Mouse (Mus musculus) embryonic facial prominence, embryonic 10.5 days (tissue): ENCODE measurements around the gene Kif1b. TPM values are rescaled to one million over a fixed set of nuclear protein-coding genes. Genes with fewer than 3 reads are reported as not detected.
A peak's percentile ranks its signal among the peaks of the same experiment; 100 is the strongest.

ENCODE experiments used
- DNase-seq: peaks from one replicate; pipeline ENCODE4 v3.0.0-alpha.2; 2017; ENCODE audit warnings: low spot score
- H3K27ac ChIP-seq: fragments of 300-500 bp; sonication (generic); replicated peaks from 2 replicates; pipeline ENCODE4 v1.5.1; 2016; ENCODE audit warnings: mild to moderate bottlenecking
- H3K27me3 ChIP-seq: fragments of 300-500 bp; sonication (generic); replicated peaks from 2 replicates; pipeline ENCODE4 v1.6.1; 2016; ENCODE audit warnings: low read depth, mild to moderate bottlenecking; ENCODE audit not compliant: poor library complexity, severe bottlenecking
- H3K36me3 ChIP-seq: fragments of 300-500 bp; sonication (generic); replicated peaks from 2 replicates; pipeline ENCODE4 v1.6.1; 2016; ENCODE audit warnings: mild to moderate bottlenecking, moderate library complexity
- H3K4me1 ChIP-seq: fragments of 300-500 bp; sonication (generic); 2 replicates; pipeline ENCODE4 v1.6.1; 2016
- H3K4me3 ChIP-seq: fragments of 300-500 bp; sonication (generic); 2 replicates; pipeline ENCODE4 v1.5.1; 2016; ENCODE audit warnings: mild to moderate bottlenecking, moderate library complexity
- H3K9me3 ChIP-seq: fragments of 300-500 bp; sonication (generic); 2 replicates; pipeline ENCODE4 v1.6.1; 2016; ENCODE audit warnings: mild to moderate bottlenecking
- WGBS: fragments of 180-500 bp; shearing (Covaris S2); methylation state at CpG from one replicate; pipeline ENCODE4 v1.1.7; 2016; 5-methylcytosine and 5-hydroxymethylcytosine counted together
- polyA plus RNA-seq: library from polyadenylated mRNA; unstranded; fragments of >200 nt; fragmentation: Nextera tagmentation; extraction: Ambion mirVana; gene quantifications from 2 replicates; pipeline ENCODE4 v1.2.1, GENCODE M21; 2016

The Kif1b gene
- polyA plus RNA-seq, 1 experiment from 2014 or later: 51.3 TPM

DNA sequence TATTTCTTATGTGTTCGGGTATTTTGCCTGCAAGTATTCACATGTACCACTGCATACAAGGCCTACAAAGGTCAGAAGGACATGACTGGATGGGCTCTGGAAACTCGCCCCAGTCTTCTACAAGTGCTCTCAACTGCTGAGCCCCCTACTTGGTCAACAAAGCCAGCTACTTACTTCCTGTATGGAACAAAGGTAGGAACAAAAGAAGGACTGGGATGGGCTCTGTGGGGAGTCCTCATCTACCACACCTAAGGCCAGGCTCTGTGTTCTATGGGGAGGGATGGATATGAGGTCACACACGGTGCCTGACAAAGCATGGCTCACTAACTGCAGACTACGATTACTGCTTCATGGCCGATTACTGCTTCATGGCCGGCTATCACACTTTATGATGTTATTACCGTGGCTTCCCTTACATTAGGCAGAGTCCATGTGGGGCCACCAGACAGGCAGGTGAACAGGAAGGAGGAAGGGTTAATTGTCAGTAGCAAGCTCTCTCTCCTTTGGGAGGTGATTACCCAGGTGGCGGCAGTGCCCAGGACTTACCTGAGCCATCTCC, 150.0 kb downstream of the Kif1b start:
- no peak for DNase-seq
- no peaks in the 10 kb centered on the region for H3K27me3 ChIP-seq
- H3K9me3 ChIP-seq: peaks cover 4% of the 10 kb centered on the region; the same call in 1 of the 2 replicates
- no peak overlapping the region for H3K4me3 ChIP-seq
- H3K27ac ChIP-seq: no peak overlapping the region
- H3K36me3 ChIP-seq: peaks cover 100% of the 10 kb centered on the region
- WGBS: 94% methylated on average over 8 of the region's 8 CpGs
- H3K4me1 ChIP-seq: no peaks in the 10 kb centered on the region

DNA sequence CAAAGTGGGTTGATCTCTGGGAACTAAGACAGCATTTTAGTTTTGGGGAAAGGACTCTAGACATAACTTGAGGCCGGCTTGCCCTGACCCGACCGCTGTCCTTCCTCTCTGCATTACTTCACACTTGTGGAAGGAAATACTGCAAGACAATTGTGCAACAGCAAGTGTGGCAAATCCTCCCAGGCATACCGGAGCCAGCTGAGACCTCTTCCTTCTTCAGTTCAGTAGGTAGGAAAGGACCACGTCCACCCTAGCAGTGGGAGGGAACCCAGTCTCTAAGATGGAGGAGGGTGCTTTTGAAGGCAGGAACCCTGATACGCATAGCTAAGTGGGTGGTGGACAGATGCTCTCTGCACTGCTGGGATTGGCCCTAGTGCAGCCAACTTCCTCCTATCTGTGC, 151.8 kb downstream of the Kif1b start:
- Histone ChIP-seq H3K9me3 (peaks cover 4% of the 10 kb centered on the region; the same call in 1 of the 2 replicates), H3K36me3 (peaks cover 100% of the 10 kb centered on the region), H3K4me3 (no peak overlapping the region), H3K4me1 (no peaks in the 10 kb centered on the region), H3K27me3 (no peaks in the 10 kb centered on the region), H3K27ac (no peak overlapping the region)
- no peak for DNase-seq
- WGBS: 96% methylated on average over 6 of the region's 6 CpGs

DNA sequence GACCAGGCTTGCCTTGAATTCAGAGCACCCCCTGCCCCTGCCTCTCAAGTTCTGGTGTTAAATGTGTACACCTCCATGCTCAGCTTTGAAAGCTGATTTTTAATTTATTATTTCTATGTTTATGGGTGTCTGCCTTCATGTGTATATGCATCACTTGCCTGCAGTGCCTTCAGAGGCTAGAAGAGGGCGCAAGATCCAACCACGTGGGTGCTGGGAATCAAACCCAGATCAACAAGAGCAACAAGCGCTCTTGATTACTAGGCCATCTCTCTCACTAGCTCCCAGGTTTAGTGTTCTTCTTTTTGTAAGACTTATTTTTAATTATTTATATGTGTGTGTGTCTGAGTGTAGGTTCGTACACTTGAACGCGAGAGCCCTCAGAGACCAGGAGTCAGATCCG, 152.6 kb downstream of the Kif1b start:
- H3K27me3 ChIP-seq: no peaks in the 10 kb centered on the region
- no peak overlapping the region for H3K27ac ChIP-seq
- H3K4me1 ChIP-seq: no peaks in the 10 kb centered on the region
- 98% methylated on average over 7 of the region's 7 CpGs for WGBS
- peaks cover 100% of the 10 kb centered on the region for H3K36me3 ChIP-seq
- DNase-seq: no peak
- H3K4me3 ChIP-seq: no peak overlapping the region
- peaks cover 4% of the 10 kb centered on the region; the same call in 1 of the 2 replicates for H3K9me3 ChIP-seq

DNA sequence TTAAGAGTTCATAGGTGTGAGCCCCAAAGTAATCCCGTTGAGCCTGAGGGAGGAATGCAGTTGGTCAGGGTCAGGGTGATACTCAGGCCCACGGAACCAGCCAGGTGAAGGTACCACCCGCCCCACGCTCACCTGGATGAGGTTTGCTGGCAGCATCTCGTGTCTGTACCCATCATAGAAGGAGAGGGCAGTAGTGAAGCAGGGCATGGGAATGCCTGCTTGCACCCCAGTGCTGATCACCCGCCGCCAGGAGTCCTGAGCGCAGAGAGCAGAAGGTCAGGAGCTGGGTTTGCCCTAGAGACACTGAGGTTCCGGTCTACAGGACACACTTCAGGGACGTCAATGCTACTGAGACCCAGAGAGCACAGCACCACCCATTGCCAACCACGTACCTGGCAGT, 156.8 kb downstream of the Kif1b start:
- Histone ChIP-seq H3K4me1 (peaks cover 21% of the 10 kb centered on the region), H3K4me3 (no peak overlapping the region), H3K36me3 (peaks cover 69% of the 10 kb centered on the region), H3K27ac (no peak overlapping the region), H3K9me3 (peaks cover 4% of the 10 kb centered on the region; the same call in 1 of the 2 replicates), H3K27me3 (no peaks in the 10 kb centered on the region)
- WGBS: 92% methylated on average over 11 of the region's 11 CpGs
- DNase-seq: no peak

DNA sequence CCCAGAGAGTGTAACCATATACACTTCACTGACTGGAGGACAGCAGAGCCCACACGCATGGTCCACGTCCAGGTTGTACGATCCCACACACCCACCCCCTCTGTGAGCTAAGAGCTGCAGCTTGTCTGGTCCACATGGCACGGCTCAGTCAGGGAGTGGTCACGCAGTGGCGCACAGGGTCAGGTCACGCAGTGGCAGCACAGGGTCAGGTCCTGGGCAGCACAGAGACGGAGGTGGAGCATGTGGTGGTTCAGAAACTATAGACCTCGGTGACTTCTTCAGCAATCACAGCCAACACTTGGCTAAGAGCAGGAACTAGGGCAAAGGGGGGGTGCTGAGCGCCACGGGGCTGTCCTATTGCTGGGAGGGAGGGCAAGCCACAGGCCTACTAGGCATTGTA, 157.2 kb downstream of the Kif1b start:
- Histone ChIP-seq H3K9me3 (peaks cover 4% of the 10 kb centered on the region; the same call in 1 of the 2 replicates), H3K4me3 (no peak overlapping the region), H3K27me3 (no peaks in the 10 kb centered on the region), H3K36me3 (peaks cover 64% of the 10 kb centered on the region), H3K27ac (no peak overlapping the region), H3K4me1 (peaks cover 21% of the 10 kb centered on the region)
- no peak for DNase-seq
- WGBS: 78% methylated on average over 11 of the region's 11 CpGs

DNA sequence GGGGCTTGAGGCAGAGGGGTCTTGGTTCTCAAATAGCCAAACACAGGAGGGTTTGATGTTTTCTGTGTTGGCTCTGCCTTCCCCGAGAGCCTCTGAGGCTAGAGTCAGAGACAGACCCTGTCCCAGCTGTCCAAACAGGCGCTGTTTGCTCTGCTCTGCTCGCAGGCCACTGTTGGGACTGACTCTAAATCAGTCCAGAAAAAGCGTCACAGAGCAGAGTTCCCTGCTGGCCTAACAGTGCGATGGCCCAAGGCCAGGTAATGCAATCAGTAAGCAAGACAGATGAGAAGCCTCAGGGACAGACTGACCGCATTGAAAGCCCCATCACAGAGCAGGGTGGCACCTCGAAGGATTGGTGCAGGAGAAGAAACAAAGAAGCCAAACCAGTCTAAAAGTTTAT, 157.9 kb downstream of the Kif1b start:
- H3K9me3 ChIP-seq: no peaks in the 10 kb centered on the region
- DNase-seq: no peak
- no peak overlapping the region for H3K27ac ChIP-seq
- H3K27me3 ChIP-seq: no peaks in the 10 kb centered on the region
- peaks cover 58% of the 10 kb centered on the region for H3K36me3 ChIP-seq
- WGBS: 68% methylated on average over 7 of the region's 7 CpGs
- H3K4me3 ChIP-seq: no peak overlapping the region
- H3K4me1 ChIP-seq: peaks cover 23% of the 10 kb centered on the region

DNA sequence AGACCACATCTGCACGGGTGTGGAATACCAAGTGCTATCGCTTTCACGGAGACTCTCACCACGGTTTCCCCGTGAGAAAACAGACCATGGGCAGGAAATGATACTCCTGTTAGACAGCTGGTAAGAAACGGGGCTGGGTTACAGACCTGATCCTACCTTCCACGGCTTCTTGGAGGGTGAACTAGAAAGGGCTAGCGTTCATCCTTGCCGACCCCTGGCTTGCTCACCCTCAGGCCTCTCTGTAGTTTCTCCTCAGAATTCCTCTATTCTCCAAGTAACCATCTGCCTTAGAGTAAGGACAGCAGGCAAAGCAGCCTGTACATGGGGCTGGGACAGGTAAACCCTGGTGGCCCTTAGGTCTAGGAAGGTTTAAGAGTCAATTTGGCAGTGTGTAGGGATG, 158.3 kb downstream of the Kif1b start:
- Histone ChIP-seq H3K4me1 (peaks cover 24% of the 10 kb centered on the region), H3K27me3 (no peaks in the 10 kb centered on the region), H3K9me3 (no peaks in the 10 kb centered on the region), H3K4me3 (no peak overlapping the region), H3K36me3 (peaks cover 53% of the 10 kb centered on the region), H3K27ac (no peak overlapping the region)
- DNase-seq: no peak
- WGBS: 77% methylated on average over 9 of the region's 9 CpGs

DNA sequence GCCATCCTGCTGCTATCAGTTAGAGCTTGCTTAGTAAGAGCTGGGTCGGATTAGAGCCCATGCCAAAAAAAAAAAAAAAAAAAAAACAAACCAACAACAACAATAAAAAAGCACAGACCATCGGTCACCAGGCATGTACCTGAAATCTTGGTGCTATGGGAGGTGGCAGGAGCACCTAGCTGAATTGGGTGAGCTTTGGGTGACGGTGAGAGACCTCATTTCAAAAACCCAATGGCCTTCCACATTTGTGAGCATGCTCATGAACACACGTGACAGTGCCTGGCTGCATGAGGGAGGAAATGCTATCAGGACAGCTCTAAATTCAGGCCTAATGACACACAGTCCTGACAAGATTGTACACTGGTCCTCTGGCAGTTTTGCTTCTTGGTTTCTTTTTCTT, 159.4 kb downstream of the Kif1b start:
- no peak overlapping the region for H3K27ac ChIP-seq
- 0 out of 2 replicates have a peak, but pooled peaks cover 4% of the 10 kb centered on the region for H3K27me3 ChIP-seq
- H3K36me3 ChIP-seq: peaks cover 42% of the 10 kb centered on the region
- peaks cover 24% of the 10 kb centered on the region for H3K4me1 ChIP-seq
- no peak overlapping the region for H3K4me3 ChIP-seq
- no peaks in the 10 kb centered on the region for H3K9me3 ChIP-seq
- no peak for DNase-seq
- WGBS: 81% methylated on average over 4 of the region's 4 CpGs

DNA sequence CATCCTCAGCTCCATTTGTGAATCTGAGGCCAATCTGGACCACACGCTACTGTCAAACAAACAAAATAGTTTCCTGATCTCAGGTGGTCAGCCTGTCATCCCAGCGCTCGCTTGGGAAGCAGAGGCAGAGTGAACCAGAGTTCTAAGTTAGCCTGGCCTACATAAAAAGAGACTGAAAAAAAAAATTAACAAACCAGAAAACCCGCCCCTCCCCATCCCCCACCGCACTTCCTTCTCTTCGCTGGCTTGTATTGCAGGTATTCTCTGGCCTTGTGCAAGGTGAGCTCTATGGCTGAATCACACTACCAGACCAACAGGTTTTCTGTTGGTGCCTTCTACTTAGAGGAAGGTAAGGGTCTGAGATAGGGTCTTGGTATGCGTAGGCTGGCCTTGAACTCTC, 160.0 kb downstream of the Kif1b start:
- Histone ChIP-seq H3K36me3 (peaks cover 37% of the 10 kb centered on the region), H3K9me3 (no peaks in the 10 kb centered on the region), H3K27ac (no peak overlapping the region), H3K4me3 (no peak overlapping the region), H3K27me3 (0 out of 2 replicates have a peak, but pooled peaks cover 4% of the 10 kb centered on the region), H3K4me1 (peaks cover 24% of the 10 kb centered on the region)
- 84% methylated on average over 7 of the region's 7 CpGs for WGBS
- DNase-seq: no peak

DNA sequence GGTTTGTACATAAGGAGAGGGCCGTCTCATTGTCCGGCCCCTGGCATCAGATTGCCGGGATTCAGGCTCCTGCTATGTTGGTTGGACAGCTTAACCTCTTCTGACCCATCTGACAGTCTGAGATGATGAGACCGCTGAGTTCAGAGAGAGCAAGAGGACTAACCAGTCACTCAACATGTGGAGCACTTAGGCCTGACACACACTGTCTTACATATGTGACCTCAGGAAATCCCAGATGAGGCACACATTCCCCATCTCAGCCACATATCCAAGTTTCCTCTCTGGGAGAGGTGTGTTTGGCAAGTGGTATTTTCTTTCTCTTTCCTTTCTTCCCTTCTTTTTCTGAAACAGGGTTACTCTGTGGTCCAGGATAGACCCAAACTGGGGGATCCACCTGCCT, 162.3 kb downstream of the Kif1b start:
- Histone ChIP-seq H3K9me3 (no peaks in the 10 kb centered on the region), H3K4me3 (no peak overlapping the region), H3K36me3 (peaks cover 13% of the 10 kb centered on the region), H3K27ac (peak overlapping the region; percentile 74; the same call in 1 of the 2 replicates), H3K4me1 (peaks cover 24% of the 10 kb centered on the region), H3K27me3 (0 out of 2 replicates have a peak, but pooled peaks cover 4% of the 10 kb centered on the region)
- no peak for DNase-seq
- 66% methylated on average over 4 of the region's 4 CpGs for WGBS

DNA sequence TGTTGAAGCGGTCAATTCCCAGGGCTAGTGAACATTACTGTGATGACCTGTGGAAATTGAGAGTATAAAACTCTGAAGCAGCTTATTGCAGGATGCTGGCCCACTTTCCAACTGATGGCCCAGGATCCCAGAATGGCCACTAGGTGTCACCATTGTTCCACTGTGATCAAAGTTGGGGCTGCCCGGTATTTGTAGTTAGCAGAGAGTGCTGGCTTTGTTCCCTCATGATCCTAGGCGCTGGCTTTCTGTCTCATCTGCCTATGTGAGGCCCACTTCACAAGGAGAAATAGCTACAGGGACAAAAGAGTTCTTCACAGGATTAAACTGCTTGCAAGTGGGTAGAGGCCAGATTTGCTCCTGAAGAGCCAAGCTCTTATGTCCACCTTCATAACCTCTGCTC, 163.0 kb downstream of the Kif1b start:
- Histone ChIP-seq H3K27me3 (0 out of 2 replicates have a peak, but pooled peaks cover 4% of the 10 kb centered on the region), H3K9me3 (no peaks in the 10 kb centered on the region), H3K4me3 (no peak overlapping the region), H3K36me3 (peaks cover 6% of the 10 kb centered on the region), H3K27ac (peak overlapping the region; percentile 74), H3K4me1 (peaks cover 24% of the 10 kb centered on the region)
- 5% methylated on average over 3 of the region's 3 CpGs for whole genome bisulfite sequencing
- peak; percentile 88 for DNase-seq

DNA sequence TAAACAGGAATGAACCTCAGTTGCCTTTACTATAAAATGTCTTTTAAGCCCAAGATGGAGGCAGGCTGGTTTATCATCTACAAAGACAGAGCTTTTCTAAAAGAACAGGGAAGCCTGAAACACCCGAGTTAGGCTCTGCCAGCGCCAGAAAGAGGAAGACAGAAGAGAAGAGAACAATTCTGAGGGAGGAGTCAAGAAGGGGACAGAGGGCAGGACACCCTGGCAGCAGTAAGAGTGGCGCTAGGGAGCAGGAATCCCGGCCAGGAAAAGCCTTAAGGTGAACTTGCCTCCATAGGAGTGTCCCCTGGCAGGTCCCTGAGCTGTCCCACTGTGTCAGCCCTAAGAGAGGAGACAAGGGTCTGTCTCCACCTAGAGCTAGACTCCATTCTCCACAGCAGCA, 163.9 kb downstream of the Kif1b start:
- no peaks in the 10 kb centered on the region for H3K36me3 ChIP-seq
- no peak overlapping the region for H3K27ac ChIP-seq
- WGBS: 33% methylated on average over 4 of the region's 4 CpGs
- H3K4me1 ChIP-seq: peaks cover 19% of the 10 kb centered on the region
- DNase-seq: no peak
- no peak overlapping the region for H3K4me3 ChIP-seq
- no peaks in the 10 kb centered on the region for H3K9me3 ChIP-seq
- 0 out of 2 replicates have a peak, but pooled peaks cover 4% of the 10 kb centered on the region for H3K27me3 ChIP-seq

DNA sequence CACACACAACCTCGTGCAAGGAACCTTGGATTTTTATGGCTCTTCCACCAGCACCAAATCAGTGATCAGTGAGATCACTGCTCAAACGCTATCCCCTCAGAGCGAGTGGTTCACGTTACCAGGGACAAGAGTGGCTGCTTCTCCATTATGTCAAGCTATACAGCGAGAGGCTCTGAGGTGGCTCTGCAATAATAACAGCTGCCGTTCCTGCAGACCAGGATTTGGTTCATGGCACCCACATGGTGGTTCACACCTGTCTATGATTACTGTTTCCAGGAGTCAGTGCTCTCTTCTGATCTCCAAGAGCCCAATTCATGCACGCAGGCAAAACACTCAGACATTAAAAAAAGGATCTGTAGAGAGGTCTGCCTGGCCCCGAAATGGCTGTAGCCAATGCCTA, 169.0 kb downstream of the Kif1b start:
- Histone ChIP-seq H3K9me3 (no peaks in the 10 kb centered on the region), H3K4me3 (no peak overlapping the region), H3K36me3 (peaks cover 14% of the 10 kb centered on the region), H3K27me3 (0 out of 2 replicates have a peak, but pooled peaks cover under 1% of the 10 kb centered on the region), H3K27ac (no peak overlapping the region), H3K4me1 (peaks cover 16% of the 10 kb centered on the region)
- 80% methylated on average over 8 of the region's 8 CpGs for WGBS
- DNase-seq: no peak
